Mouse (Mus musculus) c-Kit-positive CD71-positive TER-119-positive erythroid progenitor cells, embryonic 14.5 days (primary cell): ENCODE results near the gene Slc25a25.

Experiments
- DNase-seq: peaks from one replicate; pipeline ENCODE4 v3.0.0-alpha.2; 2013; ENCODE audit warnings: low spot score

The Slc25a25 gene

GRCm38 (mm10) chr2:32459657-32460056 lies 8.4 kb upstream of the Slc25a25 start:
- DNase-seq = no peak

- no peak for DNase-seq
These were observed 7.1 kb upstream of the Slc25a25 start for GRCm38 (mm10) chr2:32458300-32458699.

- DNase-seq = no peak
These were observed 3.9 kb upstream of the Slc25a25 start for GRCm38 (mm10) chr2:32455101-32455500.

- DNase-seq = no peak
These were observed 3.4 kb upstream of the Slc25a25 start for GRCm38 (mm10) chr2:32454633-32455032.

- no peak for DNase-seq
These were observed 2.5 kb upstream of the Slc25a25 start for GRCm38 (mm10) chr2:32453641-32454303.

GRCm38 (mm10) chr2:32452441-32452971 lies 1.3 kb upstream of the Slc25a25 start:
- no peak for DNase-seq

- DNase-seq = peak; percentile 98
These were observed 676 bp upstream of the Slc25a25 start for GRCm38 (mm10) chr2:32451870-32452372.

- DNase-seq = no peak
These were observed 1.2 kb downstream of the Slc25a25 start, which contains the start of gene Naif1 for GRCm38 (mm10) chr2:32449761-32450754. Gene Naif1 (plus strand): TSS chr2:32450457.

- no peak for DNase-seq
These were observed 2.8 kb downstream of the Slc25a25 start for GRCm38 (mm10) chr2:32448480-32448879.

GRCm38 (mm10) chr2:32447264-32447936 lies 3.8 kb downstream of the Slc25a25 start:
- DNase-seq = no peak

GRCm38 (mm10) chr2:32445535-32445934 lies 5.7 kb downstream of the Slc25a25 start:
- no peak for DNase-seq

GRCm38 (mm10) chr2:32441550-32441949 lies 9.7 kb downstream of the Slc25a25 start:
- DNase-seq = no peak

- no peak for DNase-seq
These were observed 10.6 kb downstream of the Slc25a25 start for GRCm38 (mm10) chr2:32440632-32441031.

GRCm38 (mm10) chr2:32440164-32440563 lies 11.1 kb downstream of the Slc25a25 start:
- no peak for DNase-seq

- no peak for DNase-seq
These were observed 12.1 kb downstream of the Slc25a25 start for GRCm38 (mm10) chr2:32439177-32439576.

- DNase-seq = no peak
These were observed 12.5 kb downstream of the Slc25a25 start for GRCm38 (mm10) chr2:32438733-32439132.

- DNase-seq = no peak
These were observed 13.6 kb downstream of the Slc25a25 start for GRCm38 (mm10) chr2:32437612-32438166.

GRCm38 (mm10) chr2:32436686-32437372 lies 14.4 kb downstream of the Slc25a25 start:
- DNase-seq = no peak

- no peak for DNase-seq
These were observed 20.3 kb downstream of the Slc25a25 start for GRCm38 (mm10) chr2:32430701-32431676.
